Mouse (Mus musculus) telencephalon, adult 2 months (tissue): ENCODE measurements around the gene Gm21118.
"Not testable (repeated sequence)": the region's sequence is repeated elsewhere in the genome, so short reads cannot be mapped to it uniquely, and the experiment has no call there.

Source experiments
- DNase-seq: peaks from one replicate; pipeline ENCODE4 v3.0.0-alpha.2; 2011; ENCODE audit warnings: low read depth, low spot score

Gm21118 gene

DNA sequence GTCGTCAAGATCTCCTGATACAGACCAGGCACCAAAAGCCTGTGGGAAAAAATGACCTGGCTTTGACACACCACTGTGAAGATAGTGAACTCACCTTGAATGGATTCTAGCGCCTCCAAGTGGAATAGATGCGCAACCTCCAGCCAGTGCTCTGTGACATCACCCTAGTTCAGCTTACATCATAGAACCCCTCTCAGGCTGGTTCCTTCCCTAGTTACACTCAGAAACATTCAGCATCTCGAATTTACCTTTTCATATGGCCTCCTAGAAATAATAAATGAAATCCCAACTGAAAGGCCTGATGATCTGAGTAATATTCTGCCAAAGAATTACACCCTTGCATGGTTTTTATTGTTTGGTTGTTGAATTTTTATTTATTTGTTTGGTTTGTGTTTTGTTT lies at the start of gene Gm21118:
TSS of gene Gm21118 (minus strand) at position 101 of the 400 bp plus-strand sequence.
- not testable (repeated sequence) for DNase-seq

DNA sequence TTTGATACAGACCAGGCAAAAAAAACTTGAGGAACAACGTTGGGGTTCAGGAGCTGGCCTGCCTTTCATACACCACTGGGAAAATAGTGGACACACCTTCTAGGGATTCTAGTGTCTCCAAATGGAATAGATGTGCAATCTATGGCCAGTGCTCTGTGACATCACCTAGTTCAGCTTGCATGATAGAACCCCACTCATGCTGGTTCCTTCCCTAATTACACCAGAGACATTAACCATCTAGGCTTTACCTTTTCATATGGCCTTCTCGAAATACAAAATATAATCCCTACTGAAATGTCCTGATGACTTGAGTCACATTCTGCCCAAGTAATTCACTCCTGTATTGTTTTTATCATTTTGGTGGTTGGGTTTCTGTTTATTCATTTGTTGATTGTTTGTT lies 29.7 kb upstream of the Gm21118 start, which contains the start of the genes Gm29423 and Gm29644:
TSS of gene Gm29423 (minus strand) at position 101 of the 400 bp plus-strand sequence.
TSS of gene Gm29644 (minus strand) at position 157 of the 400 bp plus-strand sequence.
- not testable (repeated sequence) for DNase-seq
